Mouse (Mus musculus) layer of hippocampus, adult 18-20 months (tissue): ENCODE results near the gene Srebf2. TPM values are rescaled to one million over a fixed set of nuclear protein-coding genes. Genes with fewer than 3 reads are reported as not detected.
A peak's percentile ranks its signal among the peaks of the same experiment; 100 is the strongest.

ENCODE experiments used
- DNase-seq, 2 experiments: peaks; one replicate each; pipeline ENCODE4 v3.0.0; 2022; ENCODE audit warnings: low spot score in 2 of 2
- total RNA-seq, 2 experiments: library from RNA; stranded (reverse); gene quantifications; 2 replicates each; pipeline ENCODE4 v1.2.3; 2021

The Srebf2 gene
- total RNA-seq, 2 experiments from 2014 or later, result 175 to 189 TPM

- peak in 1 of 2 experiments; percentile 52 for DNase-seq
These were observed 59.6 kb downstream of the Srebf2 start for GRCm38 (mm10) chr15:82206365-82207104.

DNA sequence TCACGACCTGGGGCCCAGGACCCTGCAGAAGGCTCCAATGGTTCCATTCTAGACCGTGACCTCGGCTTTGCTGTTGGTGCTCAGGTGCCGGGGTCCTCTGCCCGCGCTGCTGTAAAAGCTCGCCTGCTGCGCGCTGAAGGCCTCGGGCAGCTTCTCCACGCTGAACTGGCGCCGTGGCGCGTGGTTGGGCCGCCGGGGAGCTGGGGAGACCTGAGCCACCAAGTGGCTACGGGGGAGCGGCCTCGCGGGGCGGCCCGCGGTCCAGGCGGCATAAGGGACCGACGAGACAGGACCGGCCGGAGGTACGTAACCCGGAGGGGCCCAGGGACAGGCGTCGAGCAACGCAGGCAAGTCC, 60.1 kb downstream of the Srebf2 start:
- DNase-seq, result no peak

- no peak for DNase-seq
These were observed 60.7 kb downstream of the Srebf2 start for GRCm38 (mm10) chr15:82207504-82208219.

DNA sequence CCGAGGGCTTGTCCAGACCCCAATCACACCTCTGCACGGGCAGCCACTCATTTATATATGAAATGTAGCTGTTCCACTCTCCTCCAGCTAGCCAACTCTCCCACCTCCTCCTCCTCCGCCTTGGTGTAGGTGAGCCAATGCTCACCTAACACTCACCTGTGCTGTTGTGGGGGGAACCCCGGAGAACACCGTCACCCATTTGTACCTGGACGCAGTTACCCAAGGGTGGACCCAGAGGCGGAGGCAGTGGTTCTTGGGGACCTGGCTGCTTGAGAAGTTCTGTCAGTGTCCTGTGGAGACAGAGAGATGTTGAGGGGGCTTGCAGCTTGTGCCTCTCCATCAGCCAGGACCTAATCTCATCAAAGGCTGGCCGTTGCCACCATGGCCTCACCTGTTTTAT, 61.3 kb downstream of the Srebf2 start:
- DNase-seq, result no peak

GRCm38 (mm10) chr15:82209295-82210050, 62.5 kb downstream of the Srebf2 start:
- no peak for DNase-seq

DNA sequence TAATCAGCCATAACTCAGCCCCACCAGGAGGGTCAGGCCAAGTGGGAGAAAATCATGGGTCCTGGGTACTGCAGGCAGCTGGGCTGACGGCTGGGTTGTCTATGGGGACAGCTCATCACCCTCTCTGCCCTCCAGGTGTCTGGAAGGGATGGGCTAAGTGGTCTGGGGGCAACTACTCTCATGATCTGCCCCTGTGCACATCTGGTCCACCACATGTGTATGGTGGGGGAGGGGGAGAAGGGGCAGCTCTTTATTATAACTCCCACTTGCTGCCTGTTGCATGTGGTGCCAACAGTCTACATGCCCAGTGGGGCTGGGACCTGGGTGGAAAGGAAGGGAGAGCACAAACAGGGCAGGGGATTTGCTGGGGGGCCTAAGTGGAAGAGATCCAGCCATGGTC, 63.8 kb downstream of the Srebf2 start:
- DNase-seq, result no peak

GRCm38 (mm10) chr15:82211281-82211680, 64.3 kb downstream of the Srebf2 start:
- no peak for DNase-seq

- no peak for DNase-seq
These were observed 65.2 kb downstream of the Srebf2 start for GRCm38 (mm10) chr15:82211911-82212751.

- DNase-seq, result no peak
These were observed 65.7 kb downstream of the Srebf2 start, which contains the start of gene Shisa8 for GRCm38 (mm10) chr15:82212752-82213063. Shisa8 (minus strand) TSS chr15:82212815.

DNA sequence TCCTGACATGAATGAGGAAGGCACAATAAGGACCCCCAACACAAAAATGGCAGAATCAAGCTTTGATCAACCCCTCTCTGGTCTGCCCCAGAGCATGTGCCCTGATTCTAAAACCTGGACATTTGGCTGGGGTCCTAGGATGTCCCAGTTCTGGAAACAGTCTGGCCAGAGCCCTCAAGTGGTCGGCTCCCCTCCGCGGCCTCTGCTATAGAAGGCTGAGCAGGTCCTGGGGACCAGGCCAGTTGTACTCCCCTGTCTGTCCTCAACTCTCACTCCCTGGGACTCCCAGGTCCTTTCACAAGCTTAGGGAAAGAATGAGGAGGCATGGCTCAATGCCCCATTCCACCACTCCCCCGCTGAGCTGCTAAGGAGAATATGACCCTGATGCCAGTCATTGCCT, 66.2 kb downstream of the Srebf2 start:
- no peak for DNase-seq

- DNase-seq, result no peak
These were observed 68.5 kb downstream of the Srebf2 start for GRCm38 (mm10) chr15:82215332-82216046.

DNA sequence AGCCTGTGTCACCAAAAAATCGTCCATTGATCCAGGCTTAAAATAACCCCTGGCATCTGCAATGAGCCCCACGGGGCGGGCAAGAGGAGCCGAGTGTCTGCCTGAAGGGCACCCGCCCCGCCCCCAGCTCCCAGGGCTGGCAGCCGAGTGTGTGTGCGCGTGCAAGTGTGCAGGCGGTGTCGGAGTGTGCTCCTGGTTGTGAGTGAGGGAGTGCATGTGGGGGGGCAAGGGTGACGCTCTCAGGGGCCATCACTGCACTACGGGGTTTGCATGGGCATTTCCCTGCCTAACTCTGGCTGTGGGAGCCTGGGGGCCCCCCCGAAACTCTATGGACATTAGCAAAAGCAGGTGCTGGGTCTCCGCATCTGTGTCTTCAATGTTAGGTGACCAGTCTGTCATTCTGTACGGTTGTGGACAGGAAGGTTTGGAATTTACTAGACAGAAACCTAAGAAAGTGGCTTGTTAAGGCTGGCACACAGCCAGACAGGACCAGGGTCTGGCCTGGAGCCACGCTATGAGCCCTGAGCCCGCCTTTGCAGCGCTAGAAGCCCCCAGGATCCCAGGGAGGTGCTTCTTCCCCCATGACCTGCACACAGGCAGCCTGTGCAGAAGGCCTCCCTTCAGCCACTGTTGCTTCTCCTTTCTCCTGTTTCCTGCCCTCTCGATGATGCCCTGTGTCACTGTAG, 69.3 kb downstream of the Srebf2 start:
- no peak for DNase-seq

- DNase-seq, result no peak
These were observed 70.1 kb downstream of the Srebf2 start for GRCm38 (mm10) chr15:82217039-82217438.

DNA sequence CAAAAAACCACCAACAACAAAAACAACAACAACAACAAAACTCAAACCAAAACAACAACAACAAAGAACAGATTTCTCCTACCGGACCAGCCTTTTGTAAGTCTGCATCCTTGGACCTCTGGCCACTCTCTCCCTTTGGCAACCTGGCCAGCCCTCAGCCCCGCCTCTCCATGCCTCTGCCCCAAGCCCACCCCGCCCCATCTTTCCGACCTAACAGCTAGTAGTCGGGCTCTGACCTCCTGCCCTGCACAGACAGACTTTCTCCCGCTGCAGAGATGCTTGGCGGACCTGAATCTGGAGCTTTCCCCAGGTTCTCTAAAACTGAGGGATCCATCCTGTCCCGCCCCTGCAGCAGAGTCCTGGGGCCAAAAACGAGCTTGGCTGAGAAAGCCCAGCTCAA, 71.0 kb downstream of the Srebf2 start:
- no peak for DNase-seq

GRCm38 (mm10) chr15:82218778-82219666, 72.0 kb downstream of the Srebf2 start:
- no peak for DNase-seq

DNA sequence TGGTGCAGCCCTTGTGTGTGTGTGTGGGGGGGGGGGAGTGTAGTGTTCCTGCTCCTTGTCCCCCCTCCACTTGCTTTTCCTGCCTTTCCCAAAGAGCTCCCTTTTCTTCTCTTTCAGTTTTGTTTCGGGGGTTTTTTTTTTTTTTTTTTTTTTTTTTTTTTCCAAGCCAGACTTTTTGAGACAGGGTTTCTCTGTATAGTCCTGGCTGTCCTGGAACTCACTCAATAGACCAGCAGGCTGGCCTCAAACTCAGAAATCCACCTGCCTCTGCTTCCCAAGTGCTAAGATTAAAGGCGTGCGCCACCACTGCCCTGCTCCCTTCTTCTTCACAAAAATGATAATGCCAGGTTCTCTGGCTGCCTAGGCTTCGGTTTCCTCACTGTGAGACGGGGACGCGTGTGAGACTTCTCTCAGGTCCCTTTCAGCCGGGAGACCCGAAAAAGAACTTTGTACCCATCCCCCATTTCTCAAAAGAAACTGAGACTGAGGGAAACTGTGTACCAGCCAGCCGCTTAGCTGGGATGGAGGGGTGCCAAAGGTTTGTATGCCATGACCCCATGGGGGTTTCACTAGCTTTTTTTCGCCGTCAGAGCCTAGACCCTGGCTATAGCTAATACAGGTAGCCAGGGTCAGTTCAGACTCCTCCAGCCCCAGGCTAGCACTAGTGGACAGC, 73.2 kb downstream of the Srebf2 start:
- no peak for DNase-seq

- no peak for DNase-seq
These were observed 74.3 kb downstream of the Srebf2 start for GRCm38 (mm10) chr15:82221104-82221860.

- DNase-seq, result no peak
These were observed 76.3 kb downstream of the Srebf2 start for GRCm38 (mm10) chr15:82223251-82223650.
